Comparison of ENCODE assay signal across 8 mouse cellular contexts in genomic region chr11:60139141-60139733, GRCm38 (mm10). TPM values are rescaled to one million over a fixed set of nuclear protein-coding genes. Genes with fewer than 3 reads are reported as not detected.
DNase-seq lines count a peak whose midpoint lies in the region; ATAC-seq and TF ChIP-seq lines count a peak whose summit lies in the region.

No protein-coding gene starts in this region.

- no peak for TF ChIP-seq CTCF in E14TG2a.4 (conservative IDR thresholded peaks at IDR 0.05; ENCODE audit: low read length)

- peak overlapping the region; percentile 86 for H3K27ac ChIP-seq in embryonic facial prominence, embryonic 13.5 days
- H3K27ac ChIP-seq in hindbrain, embryonic 14.5 days: peak overlapping the region; percentile 93
- H3K27ac ChIP-seq in limb, embryonic 14.5 days (replicated peaks; ENCODE audit: low read depth, low read length): peak overlapping the region; percentile 65
- peak overlapping the region; percentile 94 for H3K27ac ChIP-seq in neural tube, embryonic 15.5 days (replicated peaks)

- no peak for TF ChIP-seq POLR2A in limb, embryonic 14.5 days (IDR thresholded peaks at IDR 0.05; ENCODE audit: borderline replicate concordance, extremely low read depth, insufficient read depth, insufficient read length)

- ATAC-seq in embryonic facial prominence, embryonic 13.5 days (ENCODE audit: insufficient number of reproducible peaks, insufficient read depth, low FRiP score, low TSS enrichment, low read depth): 0 out of 2 replicates have a peak, but pooled peaks have one; percentile 4
- ATAC-seq in hindbrain, embryonic 14.5 days (ENCODE audit: low FRiP score): peak; percentile 65
- peak; percentile 53 for ATAC-seq in limb, embryonic 14.5 days (ENCODE audit: low FRiP score, low read depth)
- ATAC-seq in neural tube, embryonic 15.5 days (ENCODE audit: low FRiP score): peak; percentile 70

- peak; percentile 62 for DNase-seq in embryo, embryonic 10 days (ENCODE audit: low spot score)
- no peak for DNase-seq in embryo, embryonic 9.5 days (ENCODE audit: extremely low spot score)
- peak; percentile 42 for DNase-seq in hindbrain, embryonic 14.5 days (ENCODE audit: low spot score)
- no peak for DNase-seq in limb, embryonic 14.5 days (ENCODE audit: low spot score)
- no peak for DNase-seq in Muller cell, postnatal 12 days (ENCODE audit: inconsistent ontology term)

- H3K9me3 ChIP-seq in E14TG2a.4 (ENCODE audit: low read length): no peaks in the 10 kb centered on the region
- no peaks in the 10 kb centered on the region for H3K9me3 ChIP-seq in embryonic facial prominence, embryonic 13.5 days
- H3K9me3 ChIP-seq in hindbrain, embryonic 14.5 days (ENCODE audit: control insufficient read depth, low read length): no peaks in the 10 kb centered on the region
- H3K9me3 ChIP-seq in limb, embryonic 14.5 days (ENCODE audit: control insufficient read depth, low read length): no peaks in the 10 kb centered on the region
- H3K9me3 ChIP-seq in neural tube, embryonic 15.5 days (replicated peaks): no peaks in the 10 kb centered on the region

- H3K4me1 ChIP-seq in E14TG2a.4 (replicated peaks; ENCODE audit: low read depth, low read length): peaks cover 41% of the 10 kb centered on the region
- H3K4me1 ChIP-seq in embryonic facial prominence, embryonic 13.5 days: peaks cover 38% of the 10 kb centered on the region
- peaks cover 47% of the 10 kb centered on the region for H3K4me1 ChIP-seq in hindbrain, embryonic 14.5 days (replicated peaks; ENCODE audit: control insufficient read depth, insufficient read depth, low read length)
- peaks cover 20% of the 10 kb centered on the region for H3K4me1 ChIP-seq in limb, embryonic 14.5 days (ENCODE audit: control insufficient read depth, insufficient read depth, low read length)
- H3K4me1 ChIP-seq in neural tube, embryonic 15.5 days: peaks cover 53% of the 10 kb centered on the region

- peak overlapping the region; percentile 91 for H3K4me2 ChIP-seq in embryonic facial prominence, embryonic 13.5 days
- H3K4me2 ChIP-seq in hindbrain, embryonic 14.5 days (replicated peaks): peak overlapping the region; percentile 87
- H3K4me2 ChIP-seq in limb, embryonic 14.5 days (replicated peaks; ENCODE audit: low read depth, low read length, severe bottlenecking): peak overlapping the region; percentile 81
- peak overlapping the region; percentile 90 for H3K4me2 ChIP-seq in neural tube, embryonic 15.5 days

- H3K4me3 ChIP-seq in E14TG2a.4 (replicated peaks; ENCODE audit: low read length): peak overlapping the region; percentile 94
- H3K4me3 ChIP-seq in embryonic facial prominence, embryonic 13.5 days: peak overlapping the region; percentile 76
- H3K4me3 ChIP-seq in hindbrain, embryonic 14.5 days (replicated peaks; ENCODE audit: low read length): peak overlapping the region; percentile 70
- H3K4me3 ChIP-seq in limb, embryonic 14.5 days (replicated peaks; ENCODE audit: low read length): peak overlapping the region; percentile 65
- peak overlapping the region; percentile 67 for H3K4me3 ChIP-seq in neural tube, embryonic 15.5 days (replicated peaks)

- H3K36me3 ChIP-seq in E14TG2a.4 (ENCODE audit: insufficient read depth, low read length): peaks cover 11% of the 10 kb centered on the region
- peaks cover 8% of the 10 kb centered on the region for H3K36me3 ChIP-seq in embryonic facial prominence, embryonic 13.5 days
- 0 out of 2 replicates have a peak, but pooled peaks cover 4% of the 10 kb centered on the region for H3K36me3 ChIP-seq in hindbrain, embryonic 14.5 days (replicated peaks; ENCODE audit: control insufficient read depth, insufficient read depth)
- H3K36me3 ChIP-seq in limb, embryonic 14.5 days (ENCODE audit: control insufficient read depth, insufficient read depth, low read length): peaks cover 10% of the 10 kb centered on the region
- no peaks in the 10 kb centered on the region for H3K36me3 ChIP-seq in neural tube, embryonic 15.5 days

- H3K27me3 ChIP-seq in E14TG2a.4 (ENCODE audit: insufficient read depth, low read length): peaks cover 57% of the 10 kb centered on the region
- H3K27me3 ChIP-seq in embryonic facial prominence, embryonic 13.5 days: no peaks in the 10 kb centered on the region
- no peaks in the 10 kb centered on the region for H3K27me3 ChIP-seq in hindbrain, embryonic 14.5 days (ENCODE audit: control insufficient read depth, insufficient read depth, low read length)
- H3K27me3 ChIP-seq in limb, embryonic 14.5 days (ENCODE audit: control insufficient read depth, insufficient read depth, low read length): no peaks in the 10 kb centered on the region
- no peaks in the 10 kb centered on the region for H3K27me3 ChIP-seq in neural tube, embryonic 15.5 days (replicated peaks)

- peak overlapping the region; percentile 78 for H3K9ac ChIP-seq in embryonic facial prominence, embryonic 13.5 days
- peak overlapping the region; percentile 87 for H3K9ac ChIP-seq in hindbrain, embryonic 14.5 days
- H3K9ac ChIP-seq in limb, embryonic 14.5 days (ENCODE audit: low read depth, low read length, severe bottlenecking): peak overlapping the region; percentile 48
- H3K9ac ChIP-seq in neural tube, embryonic 15.5 days (replicated peaks): peak overlapping the region; percentile 84

- 2% methylated on average over 24 of the region's 24 CpGs for WGBS in embryonic facial prominence, embryonic 13.5 days
- 1% methylated on average over 24 of the region's 24 CpGs for WGBS in hindbrain, embryonic 14.5 days
- 1% methylated on average over 24 of the region's 24 CpGs for WGBS in limb, embryonic 14.5 days
- 2% methylated on average over 24 of the region's 24 CpGs for WGBS in neural tube, embryonic 15.5 days

RNA-seq across cellular contexts. Expression of gene Rai1, which starts 34.4 kb away (rescaled TPM):
- 27.9 and 28.5 TPM in 2 replicates for polyA plus RNA-seq in embryonic facial prominence, embryonic 13.5 days (2015; fragmentation: Nextera tagmentation; extraction: Ambion mirVana)
- polyA plus RNA-seq in hindbrain, embryonic 14.5 days (2014; fragmentation: Nextera tagmentation; extraction: Ambion mirVana): 34.1 and 39.1 TPM in 2 replicates
- polyA plus RNA-seq in limb, embryonic 14.5 days (2012; rRNA removed): 62.1 and 85.3 TPM in 2 replicates
- polyA plus RNA-seq in limb, embryonic 14.5 days (2014; fragmentation: Nextera tagmentation; extraction: Ambion mirVana): 29.7 and 33.1 TPM in 2 replicates
- polyA plus RNA-seq in neural tube, embryonic 15.5 days (2015; fragmentation: Nextera tagmentation; extraction: Ambion mirVana): 26.5 and 27.4 TPM in 2 replicates

Comparison
In these comparisons a context has a peak if more than half of its experiments do, and no peak if none do; other contexts are left out.
1. DNase-seq: peak in embryo, embryonic 10 days (single experiment) and hindbrain, embryonic 14.5 days (single experiment); none in embryo, embryonic 9.5 days (single experiment), limb, embryonic 14.5 days (single experiment) and Muller cell, postnatal 12 days (single experiment).
2. ATAC-seq: peak in every context shown above with its lines; median percentile 70 in neural tube, embryonic 15.5 days; 65 in hindbrain, embryonic 14.5 days; 53 in limb, embryonic 14.5 days; 4 in embryonic facial prominence, embryonic 13.5 days.
3. Peak in every context shown above with its lines, with median percentiles within 50 percentile points of each other: H3K4me3 ChIP-seq, H3K27ac ChIP-seq, H3K4me2 ChIP-seq and H3K9ac ChIP-seq.